Mouse (Mus musculus): ENCODE results near the gene Dlx2. TPM values are rescaled to one million over a fixed set of nuclear protein-coding genes. Genes with fewer than 3 reads are reported as not detected.

Gene Dlx2
- polyA plus RNA-seq, 1 experiment: 0.04 TPM

- DNase-seq: peak; percentile 39
- TF ChIP-seq POLR2A (IDR thresholded peaks at IDR 0.05; ENCODE audit: borderline replicate concordance, extremely low read depth, low read depth, low read length) (no peak), CTCF (IDR thresholded peaks at IDR 0.05; ENCODE audit: insufficient read depth, low read length) (no peak)
- 2% methylated on average over 60 of the region's 60 CpGs for WGBS
- Histone ChIP-seq H3K4me1 (ENCODE audit: control insufficient read depth, insufficient read depth, low read length) (peaks cover 10% of the 10 kb centered on the region), H3K4me3 (replicated peaks; ENCODE audit: extremely low read depth, low read depth, low read length) (peak overlapping the region; percentile 13)
Observed at GRCm38 (mm10) chr2:71529511-71530351, 16.8 kb downstream of the Dlx2 start.

DNA sequence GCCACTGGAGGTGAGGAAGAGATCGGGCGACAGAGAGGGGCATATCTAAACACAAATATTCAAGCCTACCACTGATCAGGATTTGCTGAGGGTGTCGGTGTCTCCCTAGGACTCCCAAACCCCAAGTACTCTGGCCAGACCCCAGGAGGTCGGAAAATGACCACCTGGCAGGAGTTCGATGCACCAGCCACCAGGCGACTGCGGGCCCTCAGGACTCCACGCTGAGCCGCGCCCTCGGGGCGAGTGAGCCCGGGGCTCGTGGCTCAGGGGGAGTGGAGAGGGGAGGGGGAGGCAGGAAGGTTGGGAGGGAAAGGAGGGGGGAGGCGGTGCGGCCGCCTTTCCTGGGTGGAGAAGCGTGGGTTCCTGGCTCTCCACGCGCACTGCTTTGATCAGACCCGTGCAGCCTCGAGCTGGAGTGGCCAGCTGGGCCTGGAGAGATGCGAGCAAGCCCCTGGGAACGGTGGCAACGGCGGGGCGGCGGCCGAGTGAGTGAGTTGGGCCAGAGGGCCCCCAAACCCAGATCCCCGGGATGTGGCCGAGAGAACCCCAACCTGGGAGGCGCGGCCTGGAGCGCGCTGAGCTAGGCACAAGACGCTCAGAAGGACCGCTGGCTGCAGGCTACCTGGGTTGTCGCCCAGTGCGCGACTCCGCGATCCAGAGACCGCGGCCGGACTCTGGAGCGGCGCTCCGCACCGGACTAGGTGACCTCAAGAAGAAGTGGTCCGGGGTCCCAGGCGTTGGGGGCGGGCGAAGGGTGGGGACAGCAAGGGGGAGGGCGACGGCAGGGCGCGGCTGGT, 17.6 kb downstream of the Dlx2 start:
- WGBS: 2% methylated on average over 50 of the region's 57 CpGs
- H3K4me3 ChIP-seq (replicated peaks; ENCODE audit: extremely low read depth, low read depth, low read length): no peak overlapping the region
- TF ChIP-seq POLR2A (IDR thresholded peaks at IDR 0.05; ENCODE audit: borderline replicate concordance, extremely low read depth, low read depth, low read length) (no peak), CTCF (IDR thresholded peaks at IDR 0.05; ENCODE audit: insufficient read depth, low read length) (no peak)
- no peak for DNase-seq
- H3K4me1 ChIP-seq (ENCODE audit: control insufficient read depth, insufficient read depth, low read length): peaks cover 10% of the 10 kb centered on the region

DNA sequence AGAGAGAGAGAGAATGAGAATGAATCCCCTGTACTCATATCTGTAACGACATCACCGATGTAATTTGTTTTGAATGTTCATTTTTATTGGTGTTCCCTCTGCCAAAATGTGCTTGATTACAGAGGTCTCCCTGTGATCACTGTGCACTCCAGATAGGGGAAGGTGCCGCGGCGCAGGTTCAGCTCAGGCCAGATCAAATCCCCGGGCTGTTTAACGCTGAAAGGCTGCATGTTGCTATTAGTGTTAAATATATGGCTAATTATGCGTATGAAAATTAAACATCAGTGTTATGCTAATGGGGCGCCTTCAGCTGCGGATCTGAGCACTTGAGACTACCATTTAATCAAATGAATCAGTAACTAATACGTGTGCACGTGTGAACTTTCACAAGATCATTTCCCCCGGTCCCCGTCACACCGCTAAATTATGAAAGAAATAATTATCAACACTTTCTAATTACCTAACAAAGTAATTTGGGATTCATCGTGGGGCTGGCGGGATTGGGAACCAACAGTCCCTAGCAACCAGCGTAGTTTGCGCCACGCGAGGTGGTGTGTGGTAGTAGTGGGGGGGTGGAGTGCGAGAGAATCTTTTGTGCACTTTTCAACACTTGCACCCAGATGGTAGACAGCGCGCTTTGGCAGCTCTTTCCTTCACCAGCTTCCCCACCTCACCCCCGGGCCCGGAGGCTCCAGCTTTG, 18.4 kb downstream of the Dlx2 start, which contains the start of gene Dlx1:
TSS of gene Dlx1 (plus strand) at position 100 of the 700 bp plus-strand sequence.
- H3K4me1 ChIP-seq (ENCODE audit: control insufficient read depth, insufficient read depth, low read length): peaks cover 10% of the 10 kb centered on the region
- no peak for DNase-seq
- TF ChIP-seq CTCF (IDR thresholded peaks at IDR 0.05; ENCODE audit: insufficient read depth, low read length): no peak
- no peak for TF ChIP-seq POLR2A (IDR thresholded peaks at IDR 0.05; ENCODE audit: borderline replicate concordance, extremely low read depth, low read depth, low read length)
- no peak within 1 kb of the TSS for H3K4me3 ChIP-seq (replicated peaks; ENCODE audit: extremely low read depth, low read depth, low read length)
- 9% methylated on average over 26 of the region's 26 CpGs for WGBS

DNA sequence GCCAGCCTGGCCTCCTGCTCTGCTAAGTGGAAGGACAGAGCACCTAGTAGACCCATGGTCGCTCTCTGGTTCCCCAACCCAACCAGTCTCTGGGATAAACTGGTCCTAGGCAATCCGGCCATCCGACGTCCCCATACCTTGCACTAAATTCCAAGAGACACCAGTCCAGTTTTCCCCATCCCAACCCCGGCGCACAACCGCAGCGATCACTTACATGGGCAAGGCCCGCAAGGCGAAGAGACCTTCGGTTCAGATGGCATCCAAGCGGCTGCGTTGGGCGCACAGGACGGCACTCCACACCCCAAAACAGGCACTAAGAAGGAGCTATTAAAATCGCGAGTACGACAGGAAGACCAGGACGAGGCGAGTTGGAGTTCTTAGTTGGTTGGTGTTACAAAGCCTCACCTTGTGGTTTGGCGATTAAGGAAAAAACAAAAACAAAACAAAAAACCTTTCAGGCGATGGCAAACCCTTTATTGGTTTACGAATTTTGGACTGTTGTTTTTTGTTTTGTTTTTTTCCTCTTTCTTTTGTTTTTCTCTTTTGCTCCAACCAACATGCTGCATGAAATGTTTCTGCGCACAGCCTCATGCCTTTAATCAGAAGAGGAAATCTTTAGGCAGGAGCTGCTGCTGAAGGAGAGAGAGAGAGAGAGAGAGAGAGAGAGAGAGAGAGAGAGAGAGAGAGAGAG, 19.1 kb downstream of the Dlx2 start:
- WGBS: 8% methylated on average over 24 of the region's 24 CpGs
- Histone ChIP-seq H3K4me1 (ENCODE audit: control insufficient read depth, insufficient read depth, low read length) (peaks cover 10% of the 10 kb centered on the region), H3K4me3 (replicated peaks; ENCODE audit: extremely low read depth, low read depth, low read length) (no peak overlapping the region)
- TF ChIP-seq CTCF (IDR thresholded peaks at IDR 0.05; ENCODE audit: insufficient read depth, low read length) (no peak), POLR2A (IDR thresholded peaks at IDR 0.05; ENCODE audit: borderline replicate concordance, extremely low read depth, low read depth, low read length) (no peak)
- DNase-seq: no peak

- 8% methylated on average over 10 of the region's 10 CpGs for WGBS
- Histone ChIP-seq H3K4me3 (replicated peaks; ENCODE audit: extremely low read depth, low read depth, low read length) (no peak overlapping the region), H3K4me1 (ENCODE audit: control insufficient read depth, insufficient read depth, low read length) (peaks cover 10% of the 10 kb centered on the region)
- no peak for DNase-seq
- TF ChIP-seq POLR2A (IDR thresholded peaks at IDR 0.05; ENCODE audit: borderline replicate concordance, extremely low read depth, low read depth, low read length): no peak
- no peak for TF ChIP-seq CTCF (IDR thresholded peaks at IDR 0.05; ENCODE audit: insufficient read depth, low read length)
Observed at GRCm38 (mm10) chr2:71526595-71527322, 19.8 kb downstream of the Dlx2 start.

DNA sequence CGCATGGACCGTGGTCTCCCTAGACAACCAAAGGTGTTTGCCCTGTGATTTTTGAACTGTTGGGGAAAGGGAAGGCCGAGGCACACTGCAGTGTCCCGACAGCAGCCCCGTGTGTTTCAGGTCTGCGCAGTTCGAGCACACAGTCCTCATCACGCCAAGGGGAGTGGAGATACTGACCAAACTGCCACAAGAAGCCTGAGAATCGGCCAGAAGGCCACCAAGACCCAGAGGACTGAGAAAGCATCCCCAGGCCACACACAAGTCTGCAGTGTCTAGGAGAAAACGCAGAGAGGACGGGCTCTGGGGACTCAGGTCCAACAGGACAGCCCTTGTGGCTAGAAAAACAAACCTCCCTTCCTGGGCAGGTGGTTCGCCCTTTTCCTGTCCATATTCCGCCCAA, 21.8 kb downstream of the Dlx2 start:
- H3K4me3 ChIP-seq (replicated peaks; ENCODE audit: extremely low read depth, low read depth, low read length): no peak overlapping the region
- 34% methylated on average over 13 of the region's 13 CpGs for WGBS
- H3K4me1 ChIP-seq (ENCODE audit: control insufficient read depth, insufficient read depth, low read length): peaks cover 4% of the 10 kb centered on the region

DNA sequence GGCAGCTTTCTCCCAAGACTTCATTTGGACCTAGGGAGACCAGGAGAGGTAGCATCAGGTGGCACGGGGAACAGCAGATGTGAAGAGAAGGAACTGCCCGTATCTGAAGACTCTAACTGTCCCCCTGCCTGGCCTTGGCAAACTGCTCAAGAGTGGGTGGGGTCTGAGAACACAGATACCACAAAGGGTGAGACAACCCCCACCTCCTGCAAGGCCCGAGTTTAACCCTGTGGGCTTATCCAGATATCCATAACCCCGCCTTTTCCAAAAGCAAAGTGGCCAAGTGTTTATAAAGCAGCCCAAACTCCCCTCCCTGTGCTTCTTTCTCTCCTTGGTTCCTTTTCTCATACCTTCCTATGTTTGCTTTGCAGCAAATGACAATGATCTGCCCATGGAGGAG, 23.1 kb downstream of the Dlx2 start:
- WGBS: 70% methylated on average over 4 of the region's 4 CpGs
- Histone ChIP-seq H3K4me1 (ENCODE audit: control insufficient read depth, insufficient read depth, low read length) (no peaks in the 10 kb centered on the region), H3K4me3 (replicated peaks; ENCODE audit: extremely low read depth, low read depth, low read length) (no peak overlapping the region)
- TF ChIP-seq POLR2A (IDR thresholded peaks at IDR 0.05; ENCODE audit: borderline replicate concordance, extremely low read depth, low read depth, low read length) (no peak), CTCF (IDR thresholded peaks at IDR 0.05; ENCODE audit: insufficient read depth, low read length) (no peak)
- no peak for DNase-seq

More for the DNA sequence above, 21.8 kb downstream of the Dlx2 start:
- DNase-seq: no peak
- no peak for TF ChIP-seq POLR2A (IDR thresholded peaks at IDR 0.05; ENCODE audit: borderline replicate concordance, extremely low read depth, low read depth, low read length)

GRCm38 (mm10) chr2:71522871-71523270, 23.7 kb downstream of the Dlx2 start:
- no peak overlapping the region for H3K4me3 ChIP-seq (replicated peaks; ENCODE audit: extremely low read depth, low read depth, low read length)
- TF ChIP-seq CTCF (IDR thresholded peaks at IDR 0.05; ENCODE audit: insufficient read depth, low read length): no peak
- no peak for TF ChIP-seq POLR2A (IDR thresholded peaks at IDR 0.05; ENCODE audit: borderline replicate concordance, extremely low read depth, low read depth, low read length)
- no peaks in the 10 kb centered on the region for H3K4me1 ChIP-seq (ENCODE audit: control insufficient read depth, insufficient read depth, low read length)
- WGBS: 62% methylated on average over 4 of the region's 4 CpGs
- DNase-seq: no peak

All from lung, adult 2 months (tissue).